Mouse (Mus musculus) intestine, embryonic 16.5 days (tissue): Measurements from ENCODE around the gene C130026I21Rik. TPM values are rescaled to one million over a fixed set of nuclear protein-coding genes. Genes with fewer than 3 reads are reported as not detected.
"Not testable (repeated sequence)": the region's sequence is repeated elsewhere in the genome, so short reads cannot be mapped to it uniquely, and the experiment has no call there.

Source experiments
- ATAC-seq: fragments of 200-750 bp; cut with Nextera tagmentation; 2 replicates; pipeline ENCODE4 v1.8.0; 2017; ENCODE audit warnings: moderate TSS enrichment, moderate library complexity
- H3K27ac ChIP-seq: fragments of 300-500 bp; sonication (generic); 2 replicates; pipeline ENCODE4 v1.5.1; 2014; ENCODE audit warnings: mild to moderate bottlenecking, low read length
- H3K27me3 ChIP-seq: fragments of 300-500 bp; sonication (generic); replicated peaks from 2 replicates; pipeline ENCODE4 v1.6.1; 2014; ENCODE audit warnings: low read length, control low read depth, mixed read lengths; ENCODE audit not compliant: control insufficient read depth, insufficient read depth
- H3K36me3 ChIP-seq: fragments of 300-500 bp; sonication (generic); 2 replicates; pipeline ENCODE4 v1.6.1; 2014; ENCODE audit warnings: low read length, control low read depth; ENCODE audit not compliant: control insufficient read depth, insufficient read depth
- H3K4me1 ChIP-seq: fragments of 300-500 bp; sonication (generic); 2 replicates; pipeline ENCODE4 v1.6.1; 2014; ENCODE audit warnings: low read length, control low read depth, mixed read lengths; ENCODE audit not compliant: control insufficient read depth, insufficient read depth
- H3K4me2 ChIP-seq: fragments of 300-500 bp; sonication (generic); 2 replicates; pipeline ENCODE4 v1.6.1; 2014; ENCODE audit warnings: low read depth, low read length, control low read depth
- H3K4me3 ChIP-seq: fragments of 300-500 bp; sonication (generic); 2 replicates; pipeline ENCODE4 v1.5.1; 2014; ENCODE audit warnings: mild to moderate bottlenecking, low read length
- H3K9ac ChIP-seq: fragments of 300-500 bp; sonication (generic); 2 replicates; pipeline ENCODE4 v1.6.1; 2014; ENCODE audit warnings: low read depth, low read length
- H3K9me3 ChIP-seq: fragments of 300-500 bp; sonication (generic); 2 replicates; pipeline ENCODE4 v1.6.1; 2016; ENCODE audit warnings: low read length, control low read depth; ENCODE audit not compliant: control insufficient read depth
- WGBS: fragments of 180-500 bp; shearing (Covaris S2); extraction: QIAGEN DNeasy Blood & Tissue Kit; methylation state at CpG from one replicate; pipeline ENCODE4 v1.1.7; 2014; 5-methylcytosine and 5-hydroxymethylcytosine counted together
- polyA plus RNA-seq: library from polyadenylated mRNA; unstranded; fragments of >200 nt; fragmentation: Nextera tagmentation; extraction: Ambion mirVana; gene quantifications from 2 replicates; pipeline ENCODE4 v1.2.1, GENCODE M21; 2015

C130026I21Rik gene
- polyA plus RNA-seq, 1 experiment from 2014 or later = 0.33 TPM

DNA sequence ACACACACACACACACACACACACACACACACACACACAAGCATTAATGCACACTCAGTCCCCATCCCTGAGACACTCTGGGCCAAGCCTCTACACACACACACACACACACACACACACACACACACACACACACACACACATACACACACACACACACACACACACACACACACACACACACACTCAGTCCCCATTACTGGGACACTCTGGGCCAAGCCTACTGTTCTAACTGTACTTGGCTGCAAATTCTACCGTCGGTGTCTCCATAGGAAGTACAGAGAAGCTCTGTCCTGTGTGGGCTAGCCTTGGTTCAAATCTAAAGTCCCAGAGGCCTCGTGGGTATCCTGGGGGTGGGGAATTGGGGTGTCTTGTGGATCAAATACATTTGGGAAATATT is 159.5 kb downstream of the C130026I21Rik start:
- not testable (repeated sequence) for H3K4me3 ChIP-seq, H3K27me3 ChIP-seq, H3K4me2 ChIP-seq, ATAC-seq, H3K4me1 ChIP-seq, H3K9me3 ChIP-seq, H3K9ac ChIP-seq, H3K36me3 ChIP-seq, H3K27ac ChIP-seq
- WGBS = 78% methylated on average over 2 of the region's 3 CpGs

DNA sequence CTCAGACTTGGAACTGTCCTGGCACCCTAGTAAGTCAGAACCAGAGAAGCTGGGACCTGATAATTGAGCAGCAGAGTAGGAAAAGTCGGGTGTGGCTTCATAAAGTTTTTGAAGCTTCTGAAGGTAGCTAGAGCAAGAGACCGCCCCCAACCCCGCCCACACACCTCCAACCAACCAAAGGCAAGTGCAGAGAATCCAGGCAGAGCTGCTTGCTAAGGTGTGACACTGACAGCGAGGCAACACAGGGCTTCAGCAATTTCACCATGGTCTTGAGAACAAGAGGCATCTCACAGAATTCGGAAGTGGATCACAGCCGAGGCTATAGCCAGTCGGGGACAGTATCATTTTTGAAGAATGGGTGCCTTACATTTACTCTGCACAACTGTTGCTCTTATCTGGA is 160.6 kb downstream of the C130026I21Rik start, which contains the start of gene A530032D15Rik:
TSS of gene A530032D15Rik (minus strand) at position 101 of the 400 bp plus-strand sequence.
- not testable (repeated sequence) for H3K9ac ChIP-seq, ATAC-seq, H3K4me1 ChIP-seq, H3K36me3 ChIP-seq, H3K9me3 ChIP-seq, H3K4me3 ChIP-seq, H3K4me2 ChIP-seq, H3K27ac ChIP-seq, H3K27me3 ChIP-seq
- WGBS = 80% methylated on average over 1 of the region's 7 CpGs

GRCm38 (mm10) chr1:85106013-85106412 is 164.4 kb downstream of the C130026I21Rik start:
- H3K4me3 ChIP-seq, H3K27ac ChIP-seq, H3K36me3 ChIP-seq, H3K4me1 ChIP-seq, H3K4me2 ChIP-seq, H3K9ac ChIP-seq, H3K27me3 ChIP-seq, ATAC-seq, H3K9me3 ChIP-seq: not testable (repeated sequence)
- WGBS = 68% methylated on average over 5 of the region's 6 CpGs

DNA sequence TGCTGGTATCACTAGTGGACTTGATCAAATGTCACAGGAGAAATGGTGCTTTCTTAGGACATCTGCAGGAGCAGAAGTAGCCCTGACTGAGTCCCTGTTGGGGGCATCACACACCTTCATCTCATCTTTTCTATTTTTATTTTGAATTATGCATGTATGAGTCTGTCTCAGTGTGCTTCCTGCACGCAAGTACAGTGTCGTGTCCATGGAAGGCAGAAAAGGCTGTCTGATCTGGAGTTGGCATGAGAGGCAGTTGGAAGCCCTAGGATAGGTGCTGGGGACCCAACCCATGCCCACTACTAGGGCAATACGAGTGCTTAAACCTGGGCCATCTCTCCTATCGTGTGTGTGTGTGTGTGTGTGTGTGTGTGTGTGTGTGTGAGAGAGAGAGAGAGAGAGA is 165.0 kb downstream of the C130026I21Rik start:
- not testable (repeated sequence) for H3K36me3 ChIP-seq, H3K9ac ChIP-seq, ATAC-seq, H3K27me3 ChIP-seq, H3K4me1 ChIP-seq, H3K27ac ChIP-seq, H3K4me3 ChIP-seq, H3K4me2 ChIP-seq, H3K9me3 ChIP-seq
- WGBS = 75% methylated on average over 4 of the region's 4 CpGs

GRCm38 (mm10) chr1:85101754-85102153 is 168.6 kb downstream of the C130026I21Rik start:
- H3K4me1 ChIP-seq, H3K36me3 ChIP-seq, H3K27me3 ChIP-seq, H3K9me3 ChIP-seq, ATAC-seq, H3K27ac ChIP-seq, H3K9ac ChIP-seq, H3K4me3 ChIP-seq, H3K4me2 ChIP-seq: not testable (repeated sequence)
- 80% methylated on average over 4 of the region's 4 CpGs for WGBS

- WGBS = 75% methylated on average over 1 of the region's 1 CpGs
- not testable (repeated sequence) for H3K27me3 ChIP-seq, H3K27ac ChIP-seq
Observed at GRCm38 (mm10) chr1:85099864-85100263, 170.5 kb downstream of the C130026I21Rik start, which contains the start of gene Gm10553. TSS of gene Gm10553 (plus strand) at chr1:85100164.

DNA sequence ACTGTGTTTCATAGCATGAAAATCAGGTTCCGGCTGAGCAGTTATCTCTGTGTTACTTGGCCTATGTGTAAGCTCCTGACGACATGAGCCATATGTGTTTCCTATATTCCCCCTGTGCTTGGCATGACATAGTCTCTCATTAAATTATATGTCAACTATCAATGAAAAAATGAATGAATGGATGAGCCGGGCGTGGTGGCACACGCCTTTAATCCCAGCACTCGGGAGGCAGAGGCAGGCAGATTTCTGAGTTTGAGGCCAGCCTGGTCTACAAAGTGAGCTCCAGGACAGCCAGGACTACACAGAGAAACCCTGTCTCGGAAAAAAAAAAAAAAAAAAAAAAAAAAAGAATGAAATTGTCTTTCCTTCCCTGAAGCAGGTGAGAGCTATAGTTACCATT is 171.3 kb downstream of the C130026I21Rik start:
- WGBS = 86% methylated on average over 5 of the region's 7 CpGs
- H3K36me3 ChIP-seq = not testable (repeated sequence)

More at GRCm38 (mm10) chr1:85099864-85100263, 170.5 kb downstream of the C130026I21Rik start, which contains the start of gene Gm10553:
- not testable (repeated sequence) for H3K36me3 ChIP-seq, H3K4me3 ChIP-seq, ATAC-seq, H3K4me1 ChIP-seq, H3K4me2 ChIP-seq, H3K9ac ChIP-seq, H3K9me3 ChIP-seq

GRCm38 (mm10) chr1:85093011-85093572 is 177.3 kb downstream of the C130026I21Rik start:
- not testable (repeated sequence) for ATAC-seq, H3K4me1 ChIP-seq, H3K27ac ChIP-seq, H3K36me3 ChIP-seq, H3K4me2 ChIP-seq, H3K4me3 ChIP-seq, H3K27me3 ChIP-seq, H3K9ac ChIP-seq, H3K9me3 ChIP-seq
- WGBS = 81% methylated on average over 6 of the region's 7 CpGs

More for the DNA sequence above, 171.3 kb downstream of the C130026I21Rik start:
- not testable (repeated sequence) for H3K9me3 ChIP-seq, H3K4me1 ChIP-seq, ATAC-seq, H3K4me2 ChIP-seq, H3K27me3 ChIP-seq, H3K27ac ChIP-seq, H3K4me3 ChIP-seq, H3K9ac ChIP-seq

GRCm38 (mm10) chr1:85092169-85092568 is 178.2 kb downstream of the C130026I21Rik start:
- ATAC-seq, H3K9me3 ChIP-seq: not testable (repeated sequence)

DNA sequence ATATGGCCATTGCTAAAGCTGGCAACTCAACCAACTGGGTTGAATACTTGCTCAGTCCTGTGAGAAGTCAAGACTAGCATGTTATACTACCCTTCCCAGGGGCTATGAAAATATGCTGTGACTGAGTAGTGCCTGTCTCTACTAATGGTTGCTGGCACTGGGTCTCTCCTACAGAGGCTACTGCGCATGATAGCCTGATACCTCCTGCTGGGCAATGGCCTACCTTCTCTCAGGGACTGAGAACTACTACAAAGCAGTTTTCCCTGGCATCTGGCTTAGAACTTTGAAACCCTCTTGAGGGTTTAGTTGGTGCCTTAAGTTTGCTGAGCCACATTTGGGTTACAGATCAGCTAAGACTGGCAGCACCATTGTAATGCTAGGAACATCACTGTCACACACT is 184.2 kb downstream of the C130026I21Rik start:
- not testable (repeated sequence) for H3K9me3 ChIP-seq, H3K36me3 ChIP-seq, ATAC-seq, H3K4me3 ChIP-seq, H3K27me3 ChIP-seq, H3K4me2 ChIP-seq, H3K9ac ChIP-seq, H3K4me1 ChIP-seq, H3K27ac ChIP-seq
- 100% methylated on average over 1 of the region's 1 CpGs for WGBS

More at GRCm38 (mm10) chr1:85092169-85092568, 178.2 kb downstream of the C130026I21Rik start:
- not testable (repeated sequence) for H3K4me1 ChIP-seq, H3K27me3 ChIP-seq, H3K36me3 ChIP-seq, H3K4me2 ChIP-seq, H3K27ac ChIP-seq, H3K9ac ChIP-seq, H3K4me3 ChIP-seq
- 32% methylated on average over 1 of the region's 3 CpGs for WGBS
